Mouse (Mus musculus): ENCODE measurements around the gene Faah.

Faah gene

GRCm38 (mm10) chr4:116000671-116001070 lies 17.1 kb downstream of the Faah start:
- DNase-seq (ENCODE audit: low spot score), result no peak

- DNase-seq (ENCODE audit: low spot score), result no peak
These were observed 21.0 kb downstream of the Faah start for GRCm38 (mm10) chr4:115996729-115997128.

- no peak for DNase-seq (ENCODE audit: low spot score)
These were observed 22.4 kb downstream of the Faah start for GRCm38 (mm10) chr4:115995376-115995730.

DNA sequence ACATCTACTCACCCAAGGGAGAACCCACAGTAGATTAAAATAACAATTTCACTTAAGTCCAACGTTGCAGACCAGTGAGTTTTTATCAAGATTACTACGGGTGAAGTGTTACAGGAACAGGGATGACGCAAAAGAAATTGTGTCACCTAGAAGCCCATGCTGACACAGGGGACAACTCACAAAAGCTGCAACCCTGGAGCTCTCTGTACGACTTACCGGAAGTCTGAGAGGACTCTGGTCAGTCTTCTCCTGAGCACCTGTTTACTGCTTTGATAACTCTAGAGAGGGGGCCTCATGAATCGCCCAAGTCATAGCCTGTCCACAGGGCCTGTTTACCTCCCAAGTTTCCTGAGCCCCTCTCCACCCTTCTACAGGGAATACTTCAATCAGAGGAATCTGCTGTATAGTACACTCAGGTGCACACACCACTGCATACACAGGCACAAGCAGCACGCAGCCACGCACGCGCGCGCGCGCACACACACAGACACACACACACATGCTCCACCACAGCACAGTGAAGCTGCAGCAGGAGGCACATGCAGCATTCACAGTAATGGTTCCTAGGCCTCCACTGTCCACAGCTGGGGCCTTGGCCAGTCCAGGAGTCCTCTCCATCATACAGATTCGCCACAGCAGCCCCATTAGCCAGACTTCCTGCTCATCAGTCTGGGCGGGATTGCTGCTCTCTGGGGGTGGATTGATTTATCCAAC lies 22.9 kb downstream of the Faah start:
- DNase-seq (ENCODE audit: low spot score), result no peak

- no peak for DNase-seq (ENCODE audit: low spot score)
These were observed 28.3 kb downstream of the Faah start for GRCm38 (mm10) chr4:115989382-115989781.

DNA sequence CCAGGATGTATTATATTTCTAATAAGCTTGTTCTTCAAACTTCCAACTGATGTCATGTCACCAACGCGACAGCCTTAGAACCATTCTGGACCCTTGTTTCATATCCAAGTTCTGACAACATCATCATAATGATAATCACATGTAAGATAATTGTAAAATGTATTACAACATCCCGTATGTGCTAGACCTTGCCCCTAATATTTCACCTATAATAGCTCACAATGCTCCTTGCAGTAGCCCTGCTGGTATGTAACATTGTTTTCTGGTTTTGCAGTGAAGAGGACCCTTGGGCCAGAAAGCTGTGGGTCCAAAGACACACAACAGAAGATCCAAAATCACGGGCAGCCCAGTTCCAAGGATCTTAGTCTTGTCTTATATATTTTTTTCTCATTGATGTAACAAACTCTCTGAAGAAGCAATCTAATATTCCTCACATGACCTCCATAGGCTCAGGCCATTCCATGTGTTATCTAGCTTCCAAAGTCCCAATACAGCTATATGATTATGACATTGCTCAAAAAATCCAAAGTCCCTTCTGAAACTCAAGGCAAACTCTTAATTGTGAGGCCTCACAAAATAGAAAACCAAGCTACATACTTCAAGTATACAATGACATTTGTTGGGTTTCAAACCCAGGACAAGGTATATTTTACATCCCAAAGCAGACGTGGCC lies 29.7 kb downstream of the Faah start:
- no peak for DNase-seq (ENCODE audit: low spot score)

DNA sequence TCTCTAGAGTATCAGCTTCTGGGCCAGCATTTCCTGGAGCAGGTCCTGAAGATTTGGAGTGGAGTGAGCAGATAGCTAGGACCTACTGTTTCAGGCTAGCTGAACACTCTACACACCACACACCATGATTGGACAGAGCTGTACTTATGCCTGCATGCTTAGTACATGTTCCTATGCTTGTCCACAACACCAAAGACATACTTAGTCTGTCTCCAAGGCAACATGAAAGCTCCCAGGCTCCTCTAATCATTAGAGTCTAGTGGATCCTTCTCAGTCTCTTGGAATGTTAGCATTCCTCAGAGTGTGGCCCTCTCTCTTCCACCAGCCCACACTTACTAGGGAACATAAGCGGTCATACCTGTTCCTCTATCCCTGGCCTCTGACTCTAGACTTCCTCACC lies 30.3 kb downstream of the Faah start:
- DNase-seq (ENCODE audit: low spot score), result no peak

DNA sequence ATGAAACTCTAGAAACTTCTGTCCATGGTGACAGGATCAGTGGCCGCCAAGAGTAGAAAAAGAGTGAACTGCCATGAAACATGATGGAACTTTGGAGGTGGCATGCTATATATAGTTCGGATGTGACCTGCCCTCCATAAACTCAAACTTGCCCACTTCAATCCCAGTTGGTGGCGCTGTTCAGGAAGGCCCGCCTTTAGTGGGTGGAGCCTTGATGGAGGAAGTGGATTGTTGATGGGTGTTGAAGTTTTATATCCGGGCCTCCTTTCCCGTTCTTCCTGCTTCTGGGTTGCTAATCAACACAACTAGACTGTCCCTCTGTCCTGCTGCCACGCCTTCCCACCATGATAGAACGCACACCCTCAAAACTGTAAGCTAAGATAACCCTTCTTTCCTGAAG lies 32.8 kb downstream of the Faah start:
- DNase-seq (ENCODE audit: low spot score), result no peak

DNA sequence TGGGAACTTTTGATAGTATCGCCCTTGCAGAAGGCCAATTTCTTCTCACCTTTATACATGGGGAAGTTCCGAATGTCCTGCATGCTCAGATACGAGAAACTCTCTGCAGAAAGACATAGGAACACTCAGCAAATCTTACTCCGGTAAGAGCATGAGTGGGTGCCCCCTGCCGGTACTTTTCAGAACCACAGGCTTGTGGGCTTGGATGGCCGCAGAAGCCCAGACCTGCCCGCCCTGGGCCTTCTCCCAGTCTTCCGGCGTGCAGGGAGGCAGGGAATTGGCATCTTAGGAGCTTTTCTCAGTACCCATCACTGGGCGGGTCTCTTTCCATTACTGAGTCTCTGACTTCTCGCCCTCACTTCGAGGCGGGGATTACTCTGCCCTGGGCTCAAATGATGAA lies 33.6 kb downstream of the Faah start:
- peak; percentile 81 for DNase-seq (ENCODE audit: low spot score)

DNA sequence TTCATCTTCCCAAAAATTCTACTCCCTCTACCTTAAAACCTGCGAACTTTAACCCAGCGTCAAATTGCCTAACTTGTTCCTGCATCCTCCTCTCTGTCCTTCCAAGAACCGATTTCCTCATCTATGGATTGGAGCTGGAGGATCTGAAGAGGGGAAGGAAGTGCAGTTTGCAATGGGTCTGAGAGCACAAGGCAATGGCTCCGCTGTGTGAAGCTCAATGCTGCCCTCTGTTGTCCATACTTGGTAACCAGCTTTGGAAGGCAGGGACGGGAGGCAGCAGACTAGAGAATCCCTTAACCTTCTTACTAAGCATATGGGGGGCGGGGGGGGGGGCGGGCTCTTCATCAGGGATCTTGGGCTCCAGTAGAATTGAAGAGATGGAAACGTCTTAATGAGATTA lies 37.0 kb downstream of the Faah start:
- peak; percentile 63 for DNase-seq (ENCODE audit: low spot score)

DNA sequence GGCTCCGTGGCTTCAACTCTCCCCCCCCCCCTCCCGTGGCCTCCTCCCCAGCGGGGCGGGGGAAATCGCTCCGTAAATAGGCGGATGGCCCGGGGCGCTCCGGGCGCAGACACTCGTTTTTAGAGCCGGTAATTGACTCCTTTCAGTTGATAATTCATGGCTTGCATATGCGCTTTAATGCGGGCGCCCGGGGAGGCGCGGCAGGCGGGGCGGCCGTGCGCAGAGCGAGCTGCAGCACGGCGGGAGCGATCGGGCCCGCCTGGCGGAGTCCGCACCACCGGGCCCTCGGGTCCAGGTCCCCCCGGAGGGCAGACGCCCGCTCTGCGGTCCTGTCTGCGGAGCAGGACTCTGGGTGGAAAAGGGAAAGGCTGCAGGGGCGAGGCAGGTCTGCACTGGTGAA lies 38.3 kb downstream of the Faah start:
- no peak for DNase-seq (ENCODE audit: low spot score)

- no peak for DNase-seq (ENCODE audit: low spot score)
These were observed 38.8 kb downstream of the Faah start for GRCm38 (mm10) chr4:115978911-115979310.

- no peak for DNase-seq (ENCODE audit: low spot score)
These were observed 45.2 kb downstream of the Faah start for GRCm38 (mm10) chr4:115972543-115972942.

GRCm38 (mm10) chr4:115964446-115964845 lies 53.3 kb downstream of the Faah start:
- no peak for DNase-seq (ENCODE audit: low spot score)

DNA sequence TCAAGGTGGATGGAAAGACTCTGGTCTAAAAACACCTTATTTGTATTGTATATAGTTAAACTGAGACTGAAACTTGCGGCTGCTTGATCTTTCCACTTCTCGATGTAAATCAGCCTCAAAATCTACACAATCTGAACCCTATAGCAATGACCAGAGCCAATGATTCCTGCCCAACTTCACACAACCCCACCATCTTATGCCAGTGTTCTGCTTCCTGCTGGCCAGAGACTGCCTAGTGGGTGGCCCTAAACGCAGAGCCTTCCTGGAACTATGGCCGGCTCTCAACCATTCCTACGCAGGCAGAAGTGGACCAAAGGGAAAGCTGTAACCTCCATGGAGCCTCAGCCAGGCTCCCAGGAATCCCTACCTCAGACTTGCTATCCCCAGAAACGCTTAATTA lies 54.0 kb downstream of the Faah start:
- DNase-seq (ENCODE audit: low spot score), result no peak

GRCm38 (mm10) chr4:115962671-115963412 lies 54.9 kb downstream of the Faah start:
- peak; percentile 18 for DNase-seq (ENCODE audit: low spot score)

DNA sequence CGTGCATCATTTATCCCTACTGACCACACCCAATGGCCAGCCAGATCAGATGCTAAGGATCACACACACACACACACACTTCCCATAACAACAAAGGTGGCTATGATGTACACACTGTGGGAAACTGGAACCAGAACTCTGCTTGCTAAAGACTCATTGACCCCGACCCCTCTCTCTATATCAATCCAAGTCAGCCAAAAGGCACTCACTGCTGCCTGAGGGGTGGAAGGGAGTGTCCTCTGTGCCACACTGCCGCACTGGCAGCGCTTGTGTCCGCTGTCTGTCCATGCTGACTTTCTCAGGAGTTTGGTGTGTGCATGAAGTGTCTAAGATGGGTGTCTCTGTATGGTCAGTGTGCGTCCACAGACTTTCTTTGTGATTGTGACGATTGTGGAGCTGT lies 55.7 kb downstream of the Faah start:
- DNase-seq (ENCODE audit: low spot score), result no peak

DNA sequence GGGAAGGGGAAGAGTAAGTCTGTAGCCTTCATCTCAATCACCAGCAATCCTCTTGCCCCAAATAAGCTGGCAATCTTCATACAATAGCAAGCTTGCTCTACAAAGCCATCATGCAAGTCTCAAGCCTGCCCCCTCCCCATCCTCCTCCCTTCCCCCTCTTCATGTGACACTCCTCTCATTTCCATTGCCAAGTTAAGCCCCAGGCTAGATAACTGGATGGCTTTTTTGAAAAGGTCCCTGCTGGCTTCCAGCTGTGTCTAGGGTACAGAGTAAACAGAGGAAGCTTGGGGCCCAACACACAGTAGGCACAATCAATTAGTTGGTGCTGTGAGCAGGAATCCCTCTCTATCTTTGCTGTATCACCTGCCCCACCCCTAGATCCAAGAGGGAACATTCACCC lies 58.2 kb downstream of the Faah start:
- no peak for DNase-seq (ENCODE audit: low spot score)

DNA sequence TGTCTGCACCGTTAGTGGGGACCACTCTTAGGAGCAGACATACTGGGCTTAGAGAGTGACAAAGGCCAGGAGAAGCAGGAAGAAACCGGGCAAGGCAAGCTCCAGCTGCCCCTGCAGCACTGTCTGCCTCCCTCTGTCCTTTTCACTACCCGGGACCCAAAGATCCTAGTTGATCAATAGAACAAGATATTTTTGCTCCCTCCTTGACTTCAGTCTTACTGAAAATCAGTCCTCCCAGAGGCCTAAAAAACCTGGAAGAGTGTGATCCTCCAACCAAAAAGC lies 62.3 kb downstream of the Faah start:
- no peak for DNase-seq (ENCODE audit: low spot score)

GRCm38 (mm10) chr4:115954656-115955493 lies 62.9 kb downstream of the Faah start:
- DNase-seq (ENCODE audit: low spot score), result no peak

DNA sequence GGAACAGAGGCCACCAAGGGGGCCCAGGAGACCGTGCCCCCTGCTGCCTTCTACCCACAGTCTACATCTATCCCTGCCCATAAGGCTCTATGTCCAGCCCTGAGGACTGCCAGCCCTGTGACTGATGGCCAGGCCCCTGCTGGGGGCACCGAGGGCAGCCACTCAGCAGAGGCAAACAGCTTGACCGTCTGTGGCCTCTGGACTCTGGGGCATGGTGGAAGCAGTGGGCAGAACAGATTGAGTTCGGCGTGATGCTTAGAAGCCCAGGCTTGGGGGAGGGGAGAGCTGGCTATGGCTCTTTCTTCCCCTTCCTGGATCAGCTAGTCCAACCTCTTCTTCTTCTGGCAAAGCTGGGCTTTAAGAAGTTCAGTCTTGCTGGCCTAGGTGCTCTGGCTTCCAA lies 64.2 kb downstream of the Faah start:
- no peak for DNase-seq (ENCODE audit: low spot score)

DNA sequence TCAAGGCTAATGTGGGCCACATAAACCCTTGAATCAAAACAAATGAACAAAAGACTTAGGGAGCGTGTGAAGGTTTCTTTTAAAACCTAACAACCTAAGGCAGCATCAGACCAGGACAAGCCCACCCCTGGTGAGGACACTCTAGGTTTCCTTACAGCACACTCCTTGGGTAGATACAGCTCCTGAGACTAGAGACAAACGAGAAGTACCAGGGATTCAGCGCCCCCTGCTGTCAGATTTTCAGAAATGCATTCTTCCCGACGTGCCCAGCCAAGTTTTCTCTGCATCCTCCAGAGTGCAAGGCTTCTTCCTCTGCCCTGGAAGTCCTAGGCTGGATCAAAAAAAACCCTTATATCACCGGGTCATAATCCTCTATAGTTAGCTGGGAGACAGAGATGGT lies 65.0 kb downstream of the Faah start:
- peak; percentile 31 for DNase-seq (ENCODE audit: low spot score)
